Mouse (Mus musculus): ENCODE measurements around the gene Aloxe3. TPM values are rescaled to one million over a fixed set of nuclear protein-coding genes. Genes with fewer than 3 reads are reported as not detected.

The Aloxe3 gene
- polyA plus RNA-seq, 1 experiment from 2014 or later: 3.5 TPM

GRCm38 (mm10) chr11:69125041-69125851, 450 bp upstream of the Aloxe3 start:
- H3K27ac ChIP-seq (ENCODE audit: low read length): peak overlapping the region; percentile 74

GRCm38 (mm10) chr11:69125919-69126705, 416 bp downstream of the Aloxe3 start:
- ATAC-seq: no peak
- WGBS: 12% methylated on average over 20 of the region's 20 CpGs
- Histone ChIP-seq H3K27me3 (replicated peaks; ENCODE audit: control insufficient read depth, insufficient read depth, low read length) (peaks cover 3% of the 10 kb centered on the region; the same call in 1 of the 2 replicates), H3K9me3 (ENCODE audit: control insufficient read depth, low read length) (no peaks in the 10 kb centered on the region), H3K4me3 (replicated peaks; ENCODE audit: low read length) (peak overlapping the region; percentile 73), H3K36me3 (ENCODE audit: control insufficient read depth, insufficient read depth) (no peaks in the 10 kb centered on the region), H3K27ac (ENCODE audit: low read length) (no peak overlapping the region), H3K4me1 (replicated peaks; ENCODE audit: control insufficient read depth, insufficient read depth, low read length) (peaks cover 17% of the 10 kb centered on the region), H3K4me2 (ENCODE audit: low read length) (peak overlapping the region; percentile 71), H3K9ac (replicated peaks; ENCODE audit: low read depth, low read length) (peak overlapping the region; percentile 63)

More at GRCm38 (mm10) chr11:69125041-69125851, 450 bp upstream of the Aloxe3 start:
- Histone ChIP-seq H3K4me2 (ENCODE audit: low read length) (peak overlapping the region; percentile 71), H3K27me3 (replicated peaks; ENCODE audit: control insufficient read depth, insufficient read depth, low read length) (peaks cover 6% of the 10 kb centered on the region), H3K9me3 (ENCODE audit: control insufficient read depth, low read length) (no peaks in the 10 kb centered on the region), H3K36me3 (ENCODE audit: control insufficient read depth, insufficient read depth) (no peaks in the 10 kb centered on the region), H3K9ac (replicated peaks; ENCODE audit: low read depth, low read length) (peak overlapping the region; percentile 63), H3K4me3 (replicated peaks; ENCODE audit: low read length) (peak overlapping the region; percentile 73), H3K4me1 (replicated peaks; ENCODE audit: control insufficient read depth, insufficient read depth, low read length) (peaks cover 24% of the 10 kb centered on the region)
- under 1% methylated on average over 24 of the region's 24 CpGs for WGBS
- peak; percentile 49 for ATAC-seq

- peak overlapping the region; percentile 73 for H3K4me3 ChIP-seq (replicated peaks; ENCODE audit: low read length)
- H3K4me1 ChIP-seq (replicated peaks; ENCODE audit: control insufficient read depth, insufficient read depth, low read length): peaks cover 12% of the 10 kb centered on the region
- ATAC-seq: no peak
- no peaks in the 10 kb centered on the region for H3K36me3 ChIP-seq (ENCODE audit: control insufficient read depth, insufficient read depth)
- no peak overlapping the region for H3K27ac ChIP-seq (ENCODE audit: low read length)
- H3K9me3 ChIP-seq (ENCODE audit: control insufficient read depth, low read length): no peaks in the 10 kb centered on the region
- peaks cover 3% of the 10 kb centered on the region; the same call in 1 of the 2 replicates for H3K27me3 ChIP-seq (replicated peaks; ENCODE audit: control insufficient read depth, insufficient read depth, low read length)
- no peak overlapping the region for H3K9ac ChIP-seq (replicated peaks; ENCODE audit: low read depth, low read length)
- 51% methylated on average over 2 of the region's 2 CpGs for WGBS
- peak overlapping the region; percentile 71 for H3K4me2 ChIP-seq (ENCODE audit: low read length)
Measured at GRCm38 (mm10) chr11:69126706-69127095, 1.0 kb downstream of the Aloxe3 start.

- Histone ChIP-seq H3K4me3 (replicated peaks; ENCODE audit: low read length) (no peak overlapping the region), H3K9me3 (ENCODE audit: control insufficient read depth, low read length) (no peaks in the 10 kb centered on the region), H3K4me2 (ENCODE audit: low read length) (no peak overlapping the region), H3K9ac (replicated peaks; ENCODE audit: low read depth, low read length) (no peak overlapping the region), H3K36me3 (ENCODE audit: control insufficient read depth, insufficient read depth) (no peaks in the 10 kb centered on the region), H3K4me1 (replicated peaks; ENCODE audit: control insufficient read depth, insufficient read depth, low read length) (peaks cover 12% of the 10 kb centered on the region), H3K27me3 (replicated peaks; ENCODE audit: control insufficient read depth, insufficient read depth, low read length) (peaks cover 3% of the 10 kb centered on the region; the same call in 1 of the 2 replicates), H3K27ac (ENCODE audit: low read length) (no peak overlapping the region)
- ATAC-seq: no peak
- WGBS: 75% methylated on average over 8 of the region's 8 CpGs
Measured at GRCm38 (mm10) chr11:69128426-69129122, 2.9 kb downstream of the Aloxe3 start.

- Histone ChIP-seq H3K4me3 (replicated peaks; ENCODE audit: low read length) (peak overlapping the region; percentile 54), H3K36me3 (ENCODE audit: control insufficient read depth, insufficient read depth) (no peaks in the 10 kb centered on the region), H3K9ac (replicated peaks; ENCODE audit: low read depth, low read length) (peak overlapping the region; percentile 60; the same call in 1 of the 2 replicates), H3K4me2 (ENCODE audit: low read length) (peak overlapping the region; percentile 77), H3K9me3 (ENCODE audit: control insufficient read depth, low read length) (no peaks in the 10 kb centered on the region), H3K27ac (ENCODE audit: low read length) (no peak overlapping the region), H3K27me3 (replicated peaks; ENCODE audit: control insufficient read depth, insufficient read depth, low read length) (no peaks in the 10 kb centered on the region; the same call in 1 of the 2 replicates), H3K4me1 (replicated peaks; ENCODE audit: control insufficient read depth, insufficient read depth, low read length) (peaks cover 11% of the 10 kb centered on the region)
- WGBS: 11% methylated on average over 5 of the region's 5 CpGs
- ATAC-seq: no peak
Measured at GRCm38 (mm10) chr11:69133566-69133922, 7.8 kb downstream of the Aloxe3 start.

GRCm38 (mm10) chr11:69133923-69134621, 8.4 kb downstream of the Aloxe3 start:
- peak; percentile 82 for ATAC-seq
- H3K4me2 ChIP-seq (ENCODE audit: low read length): peak overlapping the region; percentile 77
- peaks cover 11% of the 10 kb centered on the region for H3K4me1 ChIP-seq (replicated peaks; ENCODE audit: control insufficient read depth, insufficient read depth, low read length)
- H3K9ac ChIP-seq (replicated peaks; ENCODE audit: low read depth, low read length): peak overlapping the region; percentile 60
- H3K36me3 ChIP-seq (ENCODE audit: control insufficient read depth, insufficient read depth): no peaks in the 10 kb centered on the region
- peak overlapping the region; percentile 54 for H3K4me3 ChIP-seq (replicated peaks; ENCODE audit: low read length)
- no peaks in the 10 kb centered on the region; the same call in 1 of the 2 replicates for H3K27me3 ChIP-seq (replicated peaks; ENCODE audit: control insufficient read depth, insufficient read depth, low read length)
- H3K27ac ChIP-seq (ENCODE audit: low read length): 0 out of 2 replicates have a peak overlapping the region, but pooled peaks have one; percentile 14
- WGBS: under 1% methylated on average over 34 of the region's 34 CpGs
- H3K9me3 ChIP-seq (ENCODE audit: control insufficient read depth, low read length): no peaks in the 10 kb centered on the region

- no peaks in the 10 kb centered on the region; the same call in 1 of the 2 replicates for H3K27me3 ChIP-seq (replicated peaks; ENCODE audit: control insufficient read depth, insufficient read depth, low read length)
- peak overlapping the region; percentile 77 for H3K4me2 ChIP-seq (ENCODE audit: low read length)
- H3K4me3 ChIP-seq (replicated peaks; ENCODE audit: low read length): peak overlapping the region; percentile 54
- H3K4me1 ChIP-seq (replicated peaks; ENCODE audit: control insufficient read depth, insufficient read depth, low read length): peaks cover 11% of the 10 kb centered on the region
- WGBS: 30% methylated on average over 8 of the region's 8 CpGs
- H3K36me3 ChIP-seq (ENCODE audit: control insufficient read depth, insufficient read depth): no peaks in the 10 kb centered on the region
- peak; percentile 19; the same call in 1 of the 2 replicates for ATAC-seq
- H3K9ac ChIP-seq (replicated peaks; ENCODE audit: low read depth, low read length): peak overlapping the region; percentile 60
- H3K27ac ChIP-seq (ENCODE audit: low read length): no peak overlapping the region
- H3K9me3 ChIP-seq (ENCODE audit: control insufficient read depth, low read length): no peaks in the 10 kb centered on the region
Measured at GRCm38 (mm10) chr11:69134622-69134968, 8.9 kb downstream of the Aloxe3 start.

- ATAC-seq: no peak
- Histone ChIP-seq H3K36me3 (ENCODE audit: control insufficient read depth, insufficient read depth) (no peaks in the 10 kb centered on the region), H3K4me2 (ENCODE audit: low read length) (no peak overlapping the region)
Measured at GRCm38 (mm10) chr11:69135361-69135760, 9.7 kb downstream of the Aloxe3 start.

More at GRCm38 (mm10) chr11:69135361-69135760, 9.7 kb downstream of the Aloxe3 start:
- H3K27me3 ChIP-seq (replicated peaks; ENCODE audit: control insufficient read depth, insufficient read depth, low read length): no peaks in the 10 kb centered on the region; the same call in 1 of the 2 replicates
- H3K27ac ChIP-seq (ENCODE audit: low read length): no peak overlapping the region
- H3K9ac ChIP-seq (replicated peaks; ENCODE audit: low read depth, low read length): no peak overlapping the region
- H3K4me1 ChIP-seq (replicated peaks; ENCODE audit: control insufficient read depth, insufficient read depth, low read length): peaks cover 11% of the 10 kb centered on the region
- H3K9me3 ChIP-seq (ENCODE audit: control insufficient read depth, low read length): no peaks in the 10 kb centered on the region
- WGBS: 92% methylated on average over 6 of the region's 6 CpGs
- no peak overlapping the region for H3K4me3 ChIP-seq (replicated peaks; ENCODE audit: low read length)

Measured in forebrain, embryonic 16.5 days (tissue).